Mouse (Mus musculus) mature B cell (primary cell): ENCODE measurements around the gene 2310061N02Rik.
"Not testable (repeated sequence)": the region's sequence is repeated elsewhere in the genome, so short reads cannot be mapped to it uniquely, and the experiment has no call there.

Experiments
- in situ Hi-C: fragments of 300-500 bp; cut with MboI; formaldehyde crosslinking; loops from 2 replicates; pipeline ENCODE4 v1.14.3; 2019

The 2310061N02Rik gene

DNA sequence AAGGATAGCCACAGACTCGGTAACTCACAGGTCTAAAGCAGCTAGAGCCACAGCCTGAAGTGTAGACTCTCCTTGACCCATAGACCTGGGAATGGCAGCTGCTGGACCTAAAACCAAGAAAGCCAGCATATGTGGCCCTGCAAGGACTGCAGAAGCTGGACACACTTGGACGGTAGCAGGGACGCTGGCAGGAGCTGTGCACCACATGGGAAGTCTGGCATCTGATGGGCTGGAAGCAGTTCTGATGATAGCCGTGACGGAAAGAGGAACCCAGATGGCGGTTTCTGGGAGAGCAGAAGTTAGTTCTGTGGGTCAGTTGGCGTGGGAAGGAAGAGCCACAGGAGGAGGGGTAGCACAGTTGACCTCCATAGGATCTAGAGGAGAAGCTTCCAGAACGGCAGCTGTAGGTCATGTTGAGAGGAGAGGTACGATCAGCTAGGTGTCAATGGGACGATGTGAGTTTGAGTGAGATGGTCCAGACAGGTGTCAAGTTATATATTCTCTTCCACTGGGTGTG is at the start of gene 2310061N02Rik:
TSS of gene 2310061N02Rik (minus strand) at position 467 of the 517 bp plus-strand sequence.
- in situ Hi-C loops = no loop called here

DNA sequence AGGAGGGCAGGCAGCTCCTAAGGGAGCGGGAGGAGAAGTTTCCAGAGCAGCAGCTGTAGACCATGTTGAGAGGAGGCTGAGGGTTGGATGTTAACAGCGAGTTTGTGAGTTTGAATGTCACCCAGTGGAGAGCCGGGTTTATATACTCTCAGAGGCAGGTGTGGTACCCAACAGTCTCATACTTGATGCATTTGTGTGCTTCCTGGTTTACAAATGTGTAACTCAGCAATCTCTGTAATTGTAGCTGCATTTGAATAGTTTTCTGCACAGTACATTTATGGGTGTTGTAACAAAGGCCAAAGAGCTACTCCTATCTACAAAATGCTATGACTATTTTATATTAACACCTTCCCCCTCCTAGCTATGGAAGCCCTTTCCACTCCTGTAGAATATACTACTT is 43.8 kb upstream of the 2310061N02Rik start, which contains the start of gene Krtap13:
TSS of gene Krtap13 (minus strand) at position 101 of the 400 bp plus-strand sequence.
- in situ Hi-C loops = not testable (repeated sequence)

DNA sequence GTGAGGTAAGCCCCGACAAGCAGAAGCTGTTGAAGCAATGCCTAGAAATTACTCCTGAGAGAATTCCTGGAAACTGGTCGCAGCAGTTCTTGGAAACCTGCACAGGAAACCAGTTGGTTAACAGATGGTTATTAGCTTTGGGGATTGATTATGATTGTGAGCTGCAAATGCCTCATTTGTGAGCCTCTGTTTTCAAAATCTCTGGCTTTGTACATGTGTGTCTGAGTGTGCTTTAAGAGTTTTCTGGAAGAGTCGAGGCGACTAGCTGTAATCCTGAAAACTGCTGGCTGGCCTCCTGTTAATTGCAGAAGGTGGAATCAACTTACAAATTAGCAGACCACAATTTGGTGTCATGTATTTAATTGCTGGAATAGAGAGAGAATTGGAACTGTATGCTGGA is 40.2 kb upstream of the 2310061N02Rik start:
- in situ Hi-C loops = no loop called here

- in situ Hi-C loops = no loop called here
Measured at GRCm38 (mm10) chr16:88744750-88745340, 37.1 kb upstream of the 2310061N02Rik start.

DNA sequence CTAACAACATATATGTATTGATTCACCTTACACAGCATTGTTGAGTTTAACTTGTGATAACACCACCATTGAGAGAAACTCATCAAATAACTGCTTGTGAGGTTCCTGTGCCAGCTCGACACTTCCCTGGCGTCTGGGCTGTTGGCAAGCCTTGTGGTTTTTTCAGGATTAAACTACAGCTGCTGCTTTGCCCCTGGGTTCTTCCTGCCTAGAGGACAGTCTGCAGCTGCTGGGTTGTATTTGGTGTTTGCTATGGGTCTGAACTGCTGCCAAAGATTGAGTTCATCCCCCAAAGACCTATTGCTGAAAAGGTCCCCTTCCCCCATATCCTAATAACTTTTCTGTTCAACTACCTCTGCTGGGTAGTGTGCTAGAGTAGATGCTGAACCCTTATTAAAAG is 27.6 kb upstream of the 2310061N02Rik start:
- in situ Hi-C loops = no loop called here

DNA sequence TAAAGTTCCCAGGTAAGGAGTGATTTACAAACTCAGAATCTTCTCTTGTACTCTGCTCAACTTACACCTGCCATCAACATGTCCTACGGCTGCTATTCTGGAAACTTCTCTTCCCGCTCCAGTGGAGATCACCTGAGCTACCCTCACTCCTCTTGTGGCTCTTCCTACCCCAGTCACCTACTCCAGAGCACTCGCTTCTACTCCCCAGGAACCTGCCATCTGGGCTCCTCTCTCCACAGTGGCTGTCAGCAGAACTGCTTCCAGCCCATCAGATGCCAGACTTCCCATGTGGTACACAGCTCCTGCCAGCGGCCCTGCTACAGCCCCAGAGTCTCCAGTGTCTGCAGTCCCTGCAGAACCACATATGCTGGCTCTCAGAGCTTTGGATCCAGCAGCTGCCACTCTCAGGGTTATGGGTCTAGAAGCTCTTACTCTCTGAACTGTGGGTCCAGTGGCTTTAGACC is 21.1 kb upstream of the 2310061N02Rik start, which contains the start of gene Krtap13-1:
TSS of gene Krtap13-1 (plus strand) at position 51 of the 464 bp plus-strand sequence.
- in situ Hi-C loops = no loop called here

DNA sequence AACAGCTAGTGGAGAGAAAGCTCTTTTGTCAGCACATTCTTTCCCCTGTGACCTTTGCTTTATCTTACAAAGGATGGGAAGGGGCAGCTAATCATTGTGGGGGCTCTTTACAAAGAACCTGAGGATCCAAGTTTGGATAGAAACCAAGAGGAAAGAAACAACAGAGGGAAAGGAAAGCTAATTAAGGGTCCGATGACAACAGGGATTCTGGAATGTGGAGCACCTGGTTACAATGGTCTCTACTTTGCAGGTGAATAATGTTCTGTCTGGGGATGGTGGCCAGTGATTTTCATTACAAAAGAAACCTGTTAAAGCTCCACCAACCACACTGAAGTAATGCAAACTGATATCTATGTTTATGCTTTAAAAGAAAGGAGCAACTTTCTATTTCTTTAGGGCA is 12.3 kb upstream of the 2310061N02Rik start:
- in situ Hi-C loops = no loop called here

- in situ Hi-C loops = no loop called here
Measured at GRCm38 (mm10) chr16:88716549-88716948, 8.8 kb upstream of the 2310061N02Rik start.

DNA sequence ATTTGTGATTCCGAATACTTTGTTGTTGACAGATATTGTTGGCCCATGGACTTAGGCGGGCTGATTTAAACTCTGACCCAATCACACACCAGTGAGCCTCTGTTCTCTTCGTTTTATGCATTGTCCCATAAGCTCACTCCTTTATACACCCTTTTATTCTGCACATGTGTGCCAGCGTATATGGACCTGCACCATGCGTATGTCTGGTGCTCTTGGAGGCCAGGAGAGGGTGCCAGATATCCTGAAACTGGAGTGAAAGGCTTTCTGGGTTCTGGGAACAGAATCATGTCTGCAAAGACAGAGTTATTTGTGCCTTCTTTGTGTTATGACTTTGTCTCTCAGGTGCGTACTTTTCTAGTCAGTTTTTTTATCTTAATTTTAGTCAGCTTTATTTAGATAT is 3.5 kb upstream of the 2310061N02Rik start:
- in situ Hi-C loops = no loop called here

- in situ Hi-C loops = no loop called here
Measured at GRCm38 (mm10) chr16:88710757-88711156, 3.0 kb upstream of the 2310061N02Rik start.

- in situ Hi-C loops = no loop called here
Measured at GRCm38 (mm10) chr16:88701072-88701864, 6.5 kb downstream of the 2310061N02Rik start.

DNA sequence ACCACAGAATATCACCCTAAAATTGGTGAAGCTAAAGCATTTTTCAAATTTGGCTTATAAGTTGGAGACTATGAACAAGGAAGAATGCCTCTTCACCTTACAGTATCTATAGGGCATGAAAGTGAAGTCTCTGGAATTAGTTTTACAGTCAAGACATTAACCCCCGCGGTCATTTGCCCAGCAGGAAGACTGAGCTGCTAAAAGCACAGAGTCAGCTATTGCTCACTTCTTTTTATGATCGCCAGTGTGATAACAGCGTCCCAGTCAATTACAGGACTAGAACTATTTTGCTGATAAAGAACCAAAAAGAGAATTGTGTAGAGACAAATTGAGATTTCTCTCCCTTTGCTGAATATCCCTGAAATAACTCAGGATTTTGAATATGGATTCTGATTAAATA is 11.5 kb downstream of the 2310061N02Rik start:
- in situ Hi-C loops = no loop called here

- in situ Hi-C loops = no loop called here
Measured at GRCm38 (mm10) chr16:88681282-88681681, 26.5 kb downstream of the 2310061N02Rik start.

DNA sequence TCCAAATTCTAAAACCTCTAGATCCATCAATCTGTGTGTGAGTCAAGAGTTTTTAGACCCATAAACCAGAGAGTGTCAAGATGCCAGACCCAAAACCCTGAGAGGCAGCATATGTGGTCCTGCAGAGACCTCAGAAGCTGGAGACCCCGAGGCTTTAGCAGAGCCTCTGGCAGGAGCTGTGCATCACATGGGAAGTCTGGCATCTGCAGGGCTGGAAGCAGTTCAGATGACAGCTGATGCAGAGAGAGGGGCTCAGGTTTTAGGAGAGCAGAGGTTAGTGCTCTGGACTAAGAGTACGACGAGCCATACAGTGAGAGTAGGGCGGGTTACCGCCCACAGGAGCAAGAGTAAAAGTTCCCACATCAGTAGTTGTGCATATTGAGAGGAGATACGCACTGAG is 28.7 kb downstream of the 2310061N02Rik start:
- in situ Hi-C loops = no loop called here

DNA sequence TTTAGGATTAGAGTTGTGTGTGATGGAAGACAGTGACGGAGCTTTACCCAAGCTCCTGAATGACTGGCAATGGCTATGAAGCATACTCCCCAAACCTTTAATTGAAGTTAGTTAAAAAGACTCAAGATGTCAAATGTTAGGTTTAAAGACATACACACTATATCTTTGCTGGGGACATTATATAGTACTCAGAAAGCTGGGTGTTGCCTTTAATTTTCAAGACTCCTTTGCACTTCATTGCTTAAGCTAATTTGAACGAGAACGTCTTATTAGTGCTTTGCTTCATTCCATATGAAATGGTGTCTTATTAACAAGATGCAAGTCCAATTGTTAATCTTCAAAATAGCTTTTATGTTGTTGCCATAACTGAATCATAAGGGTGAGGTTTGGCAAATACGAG is 36.2 kb downstream of the 2310061N02Rik start, which contains the start of gene Krtap27-1:
TSS of gene Krtap27-1 (minus strand) at position 101 of the 400 bp plus-strand sequence.
- in situ Hi-C loops = no loop called here

GRCm38 (mm10) chr16:88657426-88657825 is 50.3 kb downstream of the 2310061N02Rik start:
- in situ Hi-C loops = no loop called here
